Mouse (Mus musculus) forebrain, embryonic 16.5 days (tissue): ENCODE data around the gene Tsnaxip1. TPM values are rescaled to one million over a fixed set of nuclear protein-coding genes. Genes with fewer than 3 reads are reported as not detected.

Experiments used
- ATAC-seq: fragments of 200-750 bp; cut with Nextera tagmentation; 2 replicates; pipeline ENCODE4 v1.8.0; 2017; ENCODE audit warnings: mild to moderate bottlenecking, moderate library complexity
- H3K27ac ChIP-seq: fragments of 300-500 bp; sonication (generic); 2 replicates; pipeline ENCODE4 v1.5.1; 2014; ENCODE audit warnings: low read length, control low read depth
- H3K27me3 ChIP-seq: fragments of 300-500 bp; sonication (generic); replicated peaks from 2 replicates; pipeline ENCODE4 v1.6.1; 2014; ENCODE audit warnings: low read length; ENCODE audit not compliant: control insufficient read depth, insufficient read depth
- H3K36me3 ChIP-seq: fragments of 300-500 bp; sonication (generic); 2 replicates; pipeline ENCODE4 v1.6.1; 2014; ENCODE audit not compliant: control insufficient read depth, insufficient read depth
- H3K4me1 ChIP-seq: fragments of 300-500 bp; sonication (generic); replicated peaks from 2 replicates; pipeline ENCODE4 v1.6.1; 2014; ENCODE audit warnings: low read length; ENCODE audit not compliant: control insufficient read depth, insufficient read depth
- H3K4me2 ChIP-seq: fragments of 300-500 bp; sonication (generic); 2 replicates; pipeline ENCODE4 v1.6.1; 2014; ENCODE audit warnings: mild to moderate bottlenecking, low read length, control low read depth
- H3K4me3 ChIP-seq: fragments of 300-500 bp; sonication (generic); replicated peaks from 2 replicates; pipeline ENCODE4 v1.5.1; 2014; ENCODE audit warnings: mild to moderate bottlenecking, low read length, control low read depth
- H3K9ac ChIP-seq: fragments of 300-500 bp; sonication (generic); replicated peaks from 2 replicates; pipeline ENCODE4 v1.6.1; 2014; ENCODE audit warnings: low read depth, low read length, control low read depth
- H3K9me3 ChIP-seq: fragments of 300-500 bp; sonication (generic); 2 replicates; pipeline ENCODE4 v1.6.1; 2016; ENCODE audit warnings: low read length; ENCODE audit not compliant: control insufficient read depth
- WGBS: fragments of 180-500 bp; shearing (Covaris S2); extraction: QIAGEN DNeasy Blood & Tissue Kit; methylation state at CpG from one replicate; pipeline ENCODE4 v1.1.7; 2014; 5-methylcytosine and 5-hydroxymethylcytosine counted together
- polyA plus RNA-seq: library from polyadenylated mRNA; unstranded; fragments of >200 nt; fragmentation: Nextera tagmentation; extraction: Ambion mirVana; gene quantifications from 2 replicates; pipeline ENCODE4 v1.2.1, GENCODE M21; 2015

Tsnaxip1 gene
- polyA plus RNA-seq, 1 experiment from 2014 or later = 0.67 TPM

DNA sequence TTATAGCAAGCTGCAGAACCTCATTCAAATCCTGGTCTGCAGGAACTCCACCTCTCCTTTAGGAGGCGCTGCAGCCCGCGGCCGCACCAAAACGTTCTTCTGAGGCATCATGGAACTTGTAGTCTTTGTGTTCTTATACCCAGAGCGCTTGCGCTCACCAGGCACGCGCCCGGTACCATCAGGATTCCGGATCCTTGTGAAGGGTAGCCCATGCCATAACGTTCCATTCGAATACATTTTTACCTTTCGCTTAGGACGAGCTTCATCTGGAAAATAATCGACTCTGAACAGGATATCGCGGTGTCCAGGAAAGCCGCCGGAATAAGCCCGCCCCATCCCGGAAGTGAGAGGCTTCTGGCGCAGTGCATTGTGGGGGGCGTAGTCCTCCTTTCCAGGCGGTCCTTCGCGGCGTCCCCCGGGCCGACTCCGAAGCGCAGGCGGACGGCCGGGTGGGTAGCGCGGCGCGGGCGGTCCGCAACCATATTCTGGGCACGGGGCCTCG lies 27.2 kb downstream of the Tsnaxip1 start, which contains the start of gene Thap11:
Gene Thap11 (plus strand): TSS at position 418 of the 502 bp plus-strand sequence.
- no peaks in the 10 kb centered on the region for H3K36me3 ChIP-seq
- peak; percentile 91 for ATAC-seq
- peaks cover 42% of the 10 kb centered on the region for H3K4me1 ChIP-seq

GRCm38 (mm10) chr8:105855248-105856167 lies 28.0 kb downstream of the Tsnaxip1 start:
- H3K27me3 ChIP-seq = no peaks in the 10 kb centered on the region
- H3K4me3 ChIP-seq = peak overlapping the region; percentile 86
- no peaks in the 10 kb centered on the region for H3K36me3 ChIP-seq
- H3K27ac ChIP-seq = peak overlapping the region; percentile 87
- no peaks in the 10 kb centered on the region for H3K9me3 ChIP-seq
- peaks cover 42% of the 10 kb centered on the region for H3K4me1 ChIP-seq
- H3K9ac ChIP-seq = peak overlapping the region; percentile 75
- peak overlapping the region; percentile 93 for H3K4me2 ChIP-seq
- ATAC-seq = peak; percentile 27
- under 1% methylated on average over 69 of the region's 71 CpGs for WGBS

More for the DNA sequence above, 27.2 kb downstream of the Tsnaxip1 start, which contains the start of gene Thap11:
- peak within 1 kb of the TSS; percentile 75 for H3K9ac ChIP-seq
- no peaks in the 10 kb centered on the region for H3K27me3 ChIP-seq
- no peaks in the 10 kb centered on the region for H3K9me3 ChIP-seq
- peak within 1 kb of the TSS; percentile 86 for H3K4me3 ChIP-seq
- under 1% methylated on average over 40 of the region's 43 CpGs for WGBS
- peak within 1 kb of the TSS; percentile 93 for H3K4me2 ChIP-seq
- peak within 1 kb of the TSS; percentile 87 for H3K27ac ChIP-seq

DNA sequence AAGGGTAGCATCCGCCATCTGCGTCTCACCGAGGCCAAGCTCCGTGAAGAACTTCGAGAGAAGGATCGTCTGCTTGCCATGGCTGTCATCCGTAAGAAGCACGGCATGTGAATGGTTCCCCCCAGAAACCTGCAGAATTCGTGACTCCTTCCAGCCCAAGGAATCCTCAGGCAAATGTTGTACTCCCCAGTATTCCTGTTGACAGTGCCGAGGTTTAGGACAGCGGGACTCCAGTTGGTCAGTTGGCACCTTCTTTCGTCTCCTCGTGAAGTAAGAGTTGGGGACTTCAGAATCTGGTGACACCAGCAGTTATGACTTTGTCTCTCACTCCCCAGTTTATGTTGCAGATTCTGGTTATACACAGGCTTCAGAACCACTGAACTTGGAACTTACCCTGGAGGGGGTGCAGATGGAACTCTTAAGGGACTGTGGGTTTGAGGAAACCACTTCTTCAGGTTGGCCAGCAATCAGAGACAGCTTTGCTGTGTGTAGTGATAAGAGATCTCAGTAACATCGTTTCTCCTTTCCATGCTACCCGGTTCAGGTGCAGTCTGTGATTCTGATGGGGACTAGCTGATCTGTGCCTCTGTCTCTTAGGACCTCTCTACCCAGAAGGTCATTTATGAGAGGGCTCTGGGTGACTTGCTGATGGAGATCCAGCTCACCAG lies 28.8 kb downstream of the Tsnaxip1 start:
- H3K4me1 ChIP-seq = peaks cover 40% of the 10 kb centered on the region
- H3K4me3 ChIP-seq = peak overlapping the region; percentile 86
- no peaks in the 10 kb centered on the region for H3K9me3 ChIP-seq
- H3K27me3 ChIP-seq = no peaks in the 10 kb centered on the region
- no peak for ATAC-seq
- no peak overlapping the region for H3K27ac ChIP-seq
- H3K4me2 ChIP-seq = peak overlapping the region; percentile 93
- H3K9ac ChIP-seq = peak overlapping the region; percentile 75
- WGBS = 20% methylated on average over 15 of the region's 15 CpGs
- no peaks in the 10 kb centered on the region for H3K36me3 ChIP-seq

DNA sequence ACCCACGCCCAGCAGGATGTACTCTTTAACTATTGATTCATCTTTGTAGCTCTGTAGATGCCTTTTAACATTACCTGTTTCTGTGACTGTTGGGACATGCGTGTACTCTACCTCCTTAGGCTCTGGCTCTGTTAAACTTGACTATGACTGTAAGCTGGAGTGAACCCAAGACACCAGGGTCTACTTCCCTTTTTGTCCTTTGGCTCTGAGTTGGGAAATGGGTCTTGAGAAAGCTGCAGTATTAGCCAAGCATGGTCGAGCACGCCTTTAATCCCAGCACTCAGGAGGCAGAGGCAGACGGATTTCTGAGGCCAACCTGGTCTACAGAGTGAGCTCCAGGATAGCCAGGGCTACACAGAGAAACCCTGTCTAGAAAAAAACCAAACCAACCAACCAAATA lies 31.0 kb downstream of the Tsnaxip1 start:
- Histone ChIP-seq H3K27ac (no peak overlapping the region), H3K27me3 (no peaks in the 10 kb centered on the region), H3K4me3 (no peak overlapping the region), H3K9ac (no peak overlapping the region), H3K36me3 (no peaks in the 10 kb centered on the region), H3K4me2 (no peak overlapping the region), H3K9me3 (no peaks in the 10 kb centered on the region), H3K4me1 (peaks cover 53% of the 10 kb centered on the region)
- WGBS = 89% methylated on average over 5 of the region's 5 CpGs
- no peak for ATAC-seq

- H3K27ac ChIP-seq = no peak overlapping the region
- no peak overlapping the region for H3K9ac ChIP-seq
- no peaks in the 10 kb centered on the region for H3K9me3 ChIP-seq
- no peaks in the 10 kb centered on the region for H3K36me3 ChIP-seq
- H3K4me3 ChIP-seq = no peak overlapping the region
- no peak overlapping the region for H3K4me2 ChIP-seq
- no peak for ATAC-seq
- WGBS = 83% methylated on average over 5 of the region's 5 CpGs
- no peaks in the 10 kb centered on the region for H3K27me3 ChIP-seq
- peaks cover 57% of the 10 kb centered on the region for H3K4me1 ChIP-seq
These were observed 31.8 kb downstream of the Tsnaxip1 start for GRCm38 (mm10) chr8:105859314-105859713.

DNA sequence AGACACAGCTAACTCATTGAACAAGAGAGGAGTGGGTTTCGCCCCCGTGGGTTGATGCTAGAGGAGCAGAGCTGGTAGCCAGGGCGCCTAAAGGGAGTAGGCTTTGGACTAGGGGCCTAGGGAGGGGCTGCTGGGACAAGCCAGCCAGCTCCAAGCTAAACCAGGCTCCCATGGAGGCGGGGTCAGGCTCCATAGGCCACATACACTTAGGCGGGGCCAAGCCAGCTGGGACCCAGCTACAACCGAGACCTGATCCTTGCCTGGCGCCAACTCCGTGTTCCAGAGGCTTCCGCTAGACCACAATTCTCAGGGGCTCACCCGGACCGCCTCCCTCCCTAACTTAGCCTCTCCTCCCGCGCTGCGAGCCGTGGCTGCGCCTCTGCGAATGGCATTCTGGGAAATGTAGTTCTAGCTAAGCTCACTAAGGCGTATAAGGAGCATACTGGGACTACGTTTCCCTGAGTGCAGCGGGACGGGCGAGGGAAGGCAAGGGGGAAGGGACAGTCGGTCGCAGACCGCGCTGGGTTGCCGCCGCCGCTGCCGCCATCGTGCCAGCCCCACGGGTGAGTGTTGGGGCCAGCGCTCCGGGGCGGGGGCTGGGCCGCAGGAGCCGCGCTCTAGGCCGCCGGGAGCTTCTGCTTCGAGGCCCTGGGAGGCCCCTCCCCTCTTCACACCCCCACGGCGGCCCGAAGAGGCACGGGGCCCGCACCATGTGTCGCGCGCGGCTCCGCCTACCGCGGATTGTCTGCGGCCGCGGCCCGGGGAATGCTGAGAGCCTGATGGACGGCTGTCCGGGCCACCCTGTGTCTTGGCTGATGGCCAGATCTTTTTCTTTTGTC lies 32.8 kb downstream of the Tsnaxip1 start, which contains the start of gene Nutf2:
Gene Nutf2 (plus strand): TSS at position 438 of the 839 bp plus-strand sequence.
- peak within 1 kb of the TSS; percentile 90 for H3K9ac ChIP-seq
- peaks cover 56% of the 10 kb centered on the region for H3K4me1 ChIP-seq
- H3K4me3 ChIP-seq = peak within 1 kb of the TSS; percentile 97
- peak within 1 kb of the TSS; percentile 88 for H3K27ac ChIP-seq
- under 1% methylated on average over 58 of the region's 59 CpGs for WGBS
- no peaks in the 10 kb centered on the region for H3K36me3 ChIP-seq
- H3K9me3 ChIP-seq = no peaks in the 10 kb centered on the region
- no peaks in the 10 kb centered on the region for H3K27me3 ChIP-seq
- peak within 1 kb of the TSS; percentile 71 for H3K4me2 ChIP-seq
- ATAC-seq = peak; percentile 99

- WGBS = 0% methylated on average over 1 of the region's 1 CpGs
- H3K9me3 ChIP-seq = no peaks in the 10 kb centered on the region
- no peak for ATAC-seq
- peak overlapping the region; percentile 97 for H3K4me3 ChIP-seq
- H3K4me1 ChIP-seq = peaks cover 44% of the 10 kb centered on the region
- H3K27me3 ChIP-seq = no peaks in the 10 kb centered on the region
- H3K27ac ChIP-seq = no peak overlapping the region
- H3K4me2 ChIP-seq = peak overlapping the region; percentile 71
- peak overlapping the region; percentile 90; the same call in 1 of the 2 replicates for H3K9ac ChIP-seq
- peaks cover 7% of the 10 kb centered on the region for H3K36me3 ChIP-seq
These were observed 34.4 kb downstream of the Tsnaxip1 start for GRCm38 (mm10) chr8:105861951-105862350.

DNA sequence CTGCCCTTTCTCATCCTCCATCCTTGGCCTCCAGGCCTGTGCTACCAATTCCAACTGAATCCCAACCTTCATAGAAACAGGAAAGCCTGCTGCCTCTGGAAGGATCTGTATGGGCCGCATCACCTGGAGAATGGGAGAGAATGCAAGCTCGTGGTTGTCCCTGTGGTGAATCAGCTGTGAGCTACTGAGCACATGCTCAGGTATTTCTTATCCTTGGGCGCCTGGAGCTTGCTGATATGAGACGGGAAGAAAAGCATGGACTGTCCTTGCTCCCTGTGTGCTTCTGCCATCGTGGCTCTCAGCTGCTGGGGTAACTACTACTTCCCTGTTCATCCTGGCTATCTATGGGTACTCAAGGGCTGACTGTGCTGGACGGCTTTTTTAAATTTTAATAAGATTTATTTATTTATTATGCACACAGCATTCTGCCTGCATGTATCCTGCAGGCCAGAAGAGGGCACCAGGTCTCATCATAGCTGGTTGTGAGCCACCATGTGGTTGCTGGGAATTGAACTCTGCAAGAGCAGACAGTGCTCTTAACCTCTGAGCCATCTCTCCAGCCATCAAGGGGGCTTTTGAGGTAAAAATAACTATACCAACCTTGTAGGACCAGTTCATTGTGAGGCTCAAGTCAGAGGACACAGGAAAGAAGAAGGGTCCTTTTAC lies 39.0 kb downstream of the Tsnaxip1 start:
- H3K4me3 ChIP-seq = no peak overlapping the region
- no peak overlapping the region for H3K4me2 ChIP-seq
- H3K36me3 ChIP-seq = peaks cover 12% of the 10 kb centered on the region
- 87% methylated on average over 6 of the region's 6 CpGs for WGBS
- no peak for ATAC-seq
- H3K9me3 ChIP-seq = no peaks in the 10 kb centered on the region
- H3K9ac ChIP-seq = no peak overlapping the region
- H3K27me3 ChIP-seq = no peaks in the 10 kb centered on the region
- H3K27ac ChIP-seq = no peak overlapping the region
- H3K4me1 ChIP-seq = peaks cover 18% of the 10 kb centered on the region
